Mouse (Mus musculus) midbrain, embryonic 15.5 days (tissue): Measurements from ENCODE around the gene Ociad1. TPM values are rescaled to one million over a fixed set of nuclear protein-coding genes. Genes with fewer than 3 reads are reported as not detected.

ENCODE experiments used
- ATAC-seq: fragments of 200-750 bp; cut with Nextera tagmentation; replicated peaks from 2 replicates; pipeline ENCODE4 v1.8.0; 2017; ENCODE audit warnings: moderate TSS enrichment
- H3K27ac ChIP-seq: fragments of 300-500 bp; sonication (generic); 2 replicates; pipeline ENCODE4 v1.5.1; 2015; ENCODE audit warnings: mild to moderate bottlenecking, inconsistent platforms
- H3K27me3 ChIP-seq: fragments of 300-500 bp; sonication (generic); replicated peaks from 2 replicates; pipeline ENCODE4 v1.6.1; 2015; ENCODE audit warnings: inconsistent platforms
- H3K36me3 ChIP-seq: fragments of 300-500 bp; sonication (generic); replicated peaks from 2 replicates; pipeline ENCODE4 v1.6.1; 2015; ENCODE audit warnings: inconsistent platforms
- H3K4me1 ChIP-seq: fragments of 300-500 bp; sonication (generic); 2 replicates; pipeline ENCODE4 v1.6.1; 2015; ENCODE audit warnings: inconsistent platforms
- H3K4me2 ChIP-seq: fragments of 300-500 bp; sonication (generic); 2 replicates; pipeline ENCODE4 v1.6.1; 2015; ENCODE audit warnings: inconsistent platforms, mild to moderate bottlenecking, moderate library complexity
- H3K4me3 ChIP-seq: fragments of 300-500 bp; sonication (generic); 2 replicates; pipeline ENCODE4 v1.5.1; 2015; ENCODE audit warnings: mild to moderate bottlenecking, inconsistent platforms
- H3K9ac ChIP-seq: fragments of 300-500 bp; sonication (generic); 2 replicates; pipeline ENCODE4 v1.6.1; 2015; ENCODE audit warnings: mild to moderate bottlenecking, inconsistent platforms
- H3K9me3 ChIP-seq: fragments of 300-500 bp; sonication (generic); 2 replicates; pipeline ENCODE4 v1.6.1; 2016; ENCODE audit warnings: inconsistent platforms
- WGBS: fragments of 180-500 bp; shearing (Covaris S2); methylation state at CpG from one replicate; pipeline ENCODE4 v1.1.7; 2015; ENCODE audit warnings: mixed read lengths; 5-methylcytosine and 5-hydroxymethylcytosine counted together
- polyA plus RNA-seq: library from polyadenylated mRNA; unstranded; fragments of >200 nt; fragmentation: Nextera tagmentation; extraction: Ambion mirVana; gene quantifications from 2 replicates; pipeline ENCODE4 v1.2.1, GENCODE M21; 2015

The Ociad1 gene
- polyA plus RNA-seq = 320 and 321 TPM in 2 replicates

- H3K27ac ChIP-seq = peak within 1 kb of the TSS; percentile 95
- H3K4me2 ChIP-seq = peak within 1 kb of the TSS; percentile 66
- H3K9ac ChIP-seq = peak within 1 kb of the TSS; percentile 87
- peaks cover 23% of the 10 kb centered on the region for H3K4me1 ChIP-seq
- ATAC-seq = peak; percentile 99
- 0 out of 2 replicates have a peak, but pooled peaks cover 8% of the 10 kb centered on the region for H3K36me3 ChIP-seq
- no peaks in the 10 kb centered on the region for H3K27me3 ChIP-seq
- peak within 1 kb of the TSS; percentile 74 for H3K4me3 ChIP-seq
- under 1% methylated on average over 56 of the region's 58 CpGs for WGBS
- H3K9me3 ChIP-seq = no peaks in the 10 kb centered on the region
Observed at GRCm38 (mm10) chr5:73292502-73293457, at the start of gene Ociad1. Ociad1 (plus strand) TSS chr5:73292784.

GRCm38 (mm10) chr5:73244403-73244802 lies 48.2 kb upstream of the Ociad1 start:
- Histone ChIP-seq H3K9me3 (no peaks in the 10 kb centered on the region), H3K27ac (no peak overlapping the region), H3K4me2 (peak overlapping the region; percentile 2; the same call in 1 of the 2 replicates), H3K27me3 (no peaks in the 10 kb centered on the region), H3K9ac (no peak overlapping the region), H3K4me1 (peaks cover 19% of the 10 kb centered on the region), H3K4me3 (no peak overlapping the region), H3K36me3 (no peaks in the 10 kb centered on the region)
- WGBS = 57% methylated on average over 13 of the region's 13 CpGs
- ATAC-seq = peak; percentile 48; the same call in 1 of the 2 replicates

GRCm38 (mm10) chr5:73246414-73246813 lies 46.2 kb upstream of the Ociad1 start:
- 92% methylated on average over 6 of the region's 6 CpGs for WGBS
- peaks cover 15% of the 10 kb centered on the region for H3K4me1 ChIP-seq
- no peak overlapping the region for H3K4me2 ChIP-seq

GRCm38 (mm10) chr5:73248211-73248610 lies 44.4 kb upstream of the Ociad1 start:
- Histone ChIP-seq H3K4me1 (peaks cover 16% of the 10 kb centered on the region), H3K4me3 (no peak overlapping the region), H3K4me2 (no peak overlapping the region), H3K27me3 (no peaks in the 10 kb centered on the region), H3K36me3 (no peaks in the 10 kb centered on the region), H3K9me3 (no peaks in the 10 kb centered on the region), H3K9ac (no peak overlapping the region), H3K27ac (no peak overlapping the region)
- WGBS = 84% methylated on average over 8 of the region's 8 CpGs
- no peak for ATAC-seq

More at GRCm38 (mm10) chr5:73246414-73246813, 46.2 kb upstream of the Ociad1 start:
- Histone ChIP-seq H3K9ac (no peak overlapping the region), H3K9me3 (no peaks in the 10 kb centered on the region), H3K36me3 (no peaks in the 10 kb centered on the region), H3K27me3 (no peaks in the 10 kb centered on the region), H3K27ac (no peak overlapping the region), H3K4me3 (no peak overlapping the region)
- no peak for ATAC-seq

GRCm38 (mm10) chr5:73249341-73249740 lies 43.2 kb upstream of the Ociad1 start:
- ATAC-seq = no peak
- Histone ChIP-seq H3K9ac (no peak overlapping the region), H3K36me3 (no peaks in the 10 kb centered on the region), H3K27me3 (no peaks in the 10 kb centered on the region), H3K4me1 (peaks cover 27% of the 10 kb centered on the region), H3K9me3 (no peaks in the 10 kb centered on the region), H3K27ac (no peak overlapping the region), H3K4me2 (no peak overlapping the region), H3K4me3 (no peak overlapping the region)
- WGBS = 97% methylated on average over 4 of the region's 4 CpGs

GRCm38 (mm10) chr5:73252739-73253138 lies 39.8 kb upstream of the Ociad1 start:
- no peak overlapping the region for H3K9ac ChIP-seq
- H3K27me3 ChIP-seq = no peaks in the 10 kb centered on the region
- no peak overlapping the region for H3K27ac ChIP-seq
- H3K4me3 ChIP-seq = no peak overlapping the region
- ATAC-seq = no peak
- no peaks in the 10 kb centered on the region for H3K9me3 ChIP-seq
- no peaks in the 10 kb centered on the region for H3K36me3 ChIP-seq
- H3K4me1 ChIP-seq = peaks cover 35% of the 10 kb centered on the region
- no peak overlapping the region for H3K4me2 ChIP-seq

GRCm38 (mm10) chr5:73254660-73255059 lies 37.9 kb upstream of the Ociad1 start:
- ATAC-seq = no peak
- peaks cover 35% of the 10 kb centered on the region for H3K4me1 ChIP-seq
- H3K4me3 ChIP-seq = peak overlapping the region; percentile 100
- H3K27me3 ChIP-seq = 0 out of 2 replicates have a peak, but pooled peaks cover 3% of the 10 kb centered on the region
- H3K9ac ChIP-seq = peak overlapping the region; percentile 88
- H3K9me3 ChIP-seq = no peaks in the 10 kb centered on the region
- peak overlapping the region; percentile 96; the same call in 1 of the 2 replicates for H3K27ac ChIP-seq
- 46% methylated on average over 5 of the region's 5 CpGs for WGBS
- H3K36me3 ChIP-seq = no peaks in the 10 kb centered on the region
- peak overlapping the region; percentile 69 for H3K4me2 ChIP-seq

- peak overlapping the region; percentile 96 for H3K27ac ChIP-seq
- peak overlapping the region; percentile 69 for H3K4me2 ChIP-seq
- no peaks in the 10 kb centered on the region for H3K36me3 ChIP-seq
- peak overlapping the region; percentile 88 for H3K9ac ChIP-seq
- peak; percentile 78 for ATAC-seq
- WGBS = under 1% methylated on average over 111 of the region's 129 CpGs
- no peaks in the 10 kb centered on the region for H3K9me3 ChIP-seq
- peak overlapping the region; percentile 100 for H3K4me3 ChIP-seq
- H3K4me1 ChIP-seq = peaks cover 35% of the 10 kb centered on the region
- 0 out of 2 replicates have a peak, but pooled peaks cover 3% of the 10 kb centered on the region for H3K27me3 ChIP-seq
Observed at GRCm38 (mm10) chr5:73255321-73256251, 37.0 kb upstream of the Ociad1 start.

GRCm38 (mm10) chr5:73256352-73257065 lies 36.1 kb upstream of the Ociad1 start, which contains the start of gene Fryl:
Fryl (minus strand) TSS chr5:73256619.
- peak; percentile 99 for ATAC-seq
- Histone ChIP-seq H3K36me3 (no peaks in the 10 kb centered on the region), H3K27me3 (0 out of 2 replicates have a peak, but pooled peaks cover 3% of the 10 kb centered on the region), H3K4me3 (peak within 1 kb of the TSS; percentile 100), H3K4me1 (peaks cover 35% of the 10 kb centered on the region), H3K9me3 (no peaks in the 10 kb centered on the region), H3K27ac (peak within 1 kb of the TSS; percentile 96), H3K9ac (peak within 1 kb of the TSS; percentile 88), H3K4me2 (peak within 1 kb of the TSS; percentile 69)
- WGBS = under 1% methylated on average over 44 of the region's 44 CpGs

- Histone ChIP-seq H3K36me3 (no peaks in the 10 kb centered on the region), H3K9ac (peak overlapping the region; percentile 37), H3K4me1 (peaks cover 35% of the 10 kb centered on the region), H3K27me3 (0 out of 2 replicates have a peak, but pooled peaks cover 3% of the 10 kb centered on the region), H3K4me2 (peak overlapping the region; percentile 68), H3K9me3 (no peaks in the 10 kb centered on the region), H3K4me3 (peak overlapping the region; percentile 100), H3K27ac (peak overlapping the region; percentile 73)
- 3% methylated on average over 11 of the region's 11 CpGs for WGBS
- ATAC-seq = no peak
Observed at GRCm38 (mm10) chr5:73257096-73257495, 35.5 kb upstream of the Ociad1 start.

GRCm38 (mm10) chr5:73257723-73258122 lies 34.9 kb upstream of the Ociad1 start:
- H3K27ac ChIP-seq = no peak overlapping the region
- H3K36me3 ChIP-seq = no peaks in the 10 kb centered on the region
- no peaks in the 10 kb centered on the region for H3K9me3 ChIP-seq
- H3K4me3 ChIP-seq = peak overlapping the region; percentile 100; the same call in 1 of the 2 replicates
- H3K4me2 ChIP-seq = peak overlapping the region; percentile 68; the same call in 1 of the 2 replicates
- whole genome bisulfite sequencing = 55% methylated on average over 8 of the region's 8 CpGs
- H3K9ac ChIP-seq = no peak overlapping the region
- H3K27me3 ChIP-seq = 0 out of 2 replicates have a peak, but pooled peaks cover 3% of the 10 kb centered on the region
- no peak for ATAC-seq
- peaks cover 31% of the 10 kb centered on the region for H3K4me1 ChIP-seq
